Mouse (Mus musculus) myocyte (in vitro differentiated cells): ENCODE measurements at regions not wholly inside any gene's neighbourhood (a gene's known extent, or its start where the extent isn't known, plus 50 kb on each side); places are given as distances from the start of the nearest gene placed in this dataset.

Source experiments
- H3K27me3 ChIP-seq: one replicate; pipeline ENCODE4 v1.6.1; 2011; ENCODE audit not compliant: control insufficient read depth, insufficient read depth, insufficient read length
- H3K36me3 ChIP-seq: one replicate; pipeline ENCODE4 v1.6.1; 2011; ENCODE audit not compliant: control insufficient read depth, insufficient read depth
- H3K4me2 ChIP-seq: one replicate; pipeline ENCODE4 v1.6.1; 2011; ENCODE audit warnings: low read depth, control low read depth
- H3K4me3 ChIP-seq: one replicate; pipeline ENCODE4 v1.5.1; 2011; ENCODE audit warnings: mild to moderate bottlenecking, control low read depth, moderate library complexity
- H3K79me2 ChIP-seq: one replicate; pipeline ENCODE4 v1.6.1; 2011; ENCODE audit not compliant: control insufficient read depth, insufficient read depth
- H3ac ChIP-seq: one replicate; pipeline ENCODE4 v1.6.1; 2011; ENCODE audit not compliant: control insufficient read depth, insufficient read length
- CEBPB ChIP-seq: IDR thresholded peaks from 2 replicates; pipeline ENCODE4 v1.6.1; 2011; ENCODE audit warnings: mild to moderate bottlenecking, moderate library complexity; ENCODE audit not compliant: poor library complexity, insufficient read depth, severe bottlenecking
- E2F4 ChIP-seq: IDR thresholded peaks from one replicate; pipeline ENCODE4 v1.6.1; 2011; ENCODE audit warnings: mild to moderate bottlenecking, control low read depth, moderate library complexity; ENCODE audit not compliant: insufficient read depth
- MAX ChIP-seq: IDR thresholded peaks from one replicate; pipeline ENCODE4 v1.6.1; 2011; ENCODE audit warnings: low read depth, mild to moderate bottlenecking, control low read depth
- MYOD1 ChIP-seq, 3 experiments: IDR thresholded peaks; one replicate each; pipeline ENCODE4 v1.6.1; 2011; ENCODE audit warnings: control low read depth in 2 of 3, low read depth in 2 of 3, mild to moderate bottlenecking in 2 of 3, moderate library complexity in 1 of 3; ENCODE audit not compliant: insufficient read length in 2 of 3, control insufficient read depth in 1 of 3
- MYOG ChIP-seq, 3 experiments: IDR thresholded peaks; one replicate each; pipeline ENCODE4 v1.6.1; 2011; ENCODE audit warnings: control low read depth in 2 of 3, low read depth in 2 of 3, mild to moderate bottlenecking in 2 of 3; ENCODE audit not compliant: insufficient read length in 2 of 3, control insufficient read depth in 1 of 3, insufficient read depth in 1 of 3
- POLR2A ChIP-seq: IDR thresholded peaks from one replicate; pipeline ENCODE4 v1.6.1; 2011; ENCODE audit warnings: low read depth, mild to moderate bottlenecking, control low read depth, moderate library complexity; ENCODE audit not compliant: insufficient read length
- POLR2AphosphoS2 ChIP-seq: IDR thresholded peaks from one replicate; pipeline ENCODE4 v1.6.1; 2011; ENCODE audit warnings: low read depth, control low read depth; ENCODE audit not compliant: insufficient read length
- REST ChIP-seq: IDR thresholded peaks from one replicate; pipeline ENCODE4 v1.6.1; 2011; ENCODE audit warnings: mild to moderate bottlenecking, control low read depth, moderate library complexity; ENCODE audit not compliant: insufficient read depth, insufficient read length
- SRF ChIP-seq: IDR thresholded peaks from one replicate; pipeline ENCODE4 v1.6.1; 2011; ENCODE audit warnings: low read depth; ENCODE audit not compliant: control insufficient read depth, insufficient read length
- TCF12 ChIP-seq: IDR thresholded peaks from one replicate; pipeline ENCODE4 v1.6.1; 2011; ENCODE audit warnings: mild to moderate bottlenecking, control low read depth; ENCODE audit not compliant: poor library complexity, insufficient read depth, severe bottlenecking
- TCF3 ChIP-seq: IDR thresholded peaks from one replicate; pipeline ENCODE4 v1.6.1; 2011; ENCODE audit warnings: low read depth, control low read depth; ENCODE audit not compliant: insufficient read length
- USF1 ChIP-seq: IDR thresholded peaks from one replicate; pipeline ENCODE4 v1.6.1; 2011; ENCODE audit warnings: low read depth, mild to moderate bottlenecking, control low read depth, moderate library complexity

- H3K4me2 ChIP-seq = no peak overlapping the region
- no peak for TF ChIP-seq USF1
- no peak for TF ChIP-seq E2F4
- no peak for TF ChIP-seq MAX
- no peak for TF ChIP-seq CEBPB
- no peak for TF ChIP-seq POLR2A
- TF ChIP-seq SRF = no peak
- no peak for TF ChIP-seq MYOD1 (IDR thresholded peaks at IDR 0.05; ENCODE audit: control insufficient read depth in 1 of 3, insufficient read length in 2 of 3, low read depth in 2 of 3)
- no peak for TF ChIP-seq TCF12
- no peak for TF ChIP-seq TCF3
- no peak for TF ChIP-seq REST
- no peak for TF ChIP-seq MYOG (IDR thresholded peaks at IDR 0.05; ENCODE audit: control insufficient read depth in 1 of 3, insufficient read depth in 1 of 3, insufficient read length in 2 of 3, low read depth in 2 of 3)
- no peak for TF ChIP-seq POLR2AphosphoS2
- H3K79me2 ChIP-seq = no peaks in the 10 kb centered on the region
- no peaks in the 10 kb centered on the region for H3K36me3 ChIP-seq
- H3K4me3 ChIP-seq = no peak overlapping the region
- H3K27me3 ChIP-seq = no peaks in the 10 kb centered on the region
- no peak overlapping the region for H3ac ChIP-seq
Observed at GRCm38 (mm10) chr14:99733474-99734199, 435.1 kb downstream of the Klf5 start.

GRCm38 (mm10) chr14:99734200-99734567 lies 435.7 kb downstream of the Klf5 start:
- Histone ChIP-seq H3K4me2 (no peak overlapping the region), H3K4me3 (no peak overlapping the region), H3K27me3 (no peaks in the 10 kb centered on the region), H3K36me3 (no peaks in the 10 kb centered on the region), H3K79me2 (no peaks in the 10 kb centered on the region), H3ac (no peak overlapping the region)
- TF ChIP-seq CEBPB = no peak
- TF ChIP-seq E2F4 = no peak
- TF ChIP-seq POLR2AphosphoS2 = no peak
- no peak for TF ChIP-seq TCF12
- no peak for TF ChIP-seq USF1
- TF ChIP-seq MYOD1 (IDR thresholded peaks at IDR 0.05; ENCODE audit: control insufficient read depth in 1 of 3, insufficient read length in 2 of 3, low read depth in 2 of 3) = no peak
- no peak for TF ChIP-seq TCF3

- Histone ChIP-seq H3K27me3 (no peaks in the 10 kb centered on the region), H3ac (no peak overlapping the region), H3K79me2 (no peaks in the 10 kb centered on the region), H3K36me3 (no peaks in the 10 kb centered on the region), H3K4me3 (no peak overlapping the region), H3K4me2 (no peak overlapping the region)
- no peak for TF ChIP-seq POLR2AphosphoS2
- no peak for TF ChIP-seq TCF3
- no peak for TF ChIP-seq POLR2A
- TF ChIP-seq MYOD1 (IDR thresholded peaks at IDR 0.05; ENCODE audit: control insufficient read depth in 1 of 3, insufficient read length in 2 of 3, low read depth in 2 of 3) = no peak
- TF ChIP-seq SRF = no peak
- TF ChIP-seq TCF12 = no peak
- no peak for TF ChIP-seq E2F4
- no peak for TF ChIP-seq MYOG (IDR thresholded peaks at IDR 0.05; ENCODE audit: control insufficient read depth in 1 of 3, insufficient read depth in 1 of 3, insufficient read length in 2 of 3, low read depth in 2 of 3)
- no peak for TF ChIP-seq CEBPB
- no peak for TF ChIP-seq USF1
- TF ChIP-seq MAX = no peak
Observed at GRCm38 (mm10) chr14:99743625-99744297, 445.3 kb downstream of the Klf5 start.

- Histone ChIP-seq H3K4me3 (no peak overlapping the region), H3K79me2 (no peaks in the 10 kb centered on the region), H3K4me2 (peak overlapping the region; percentile 7), H3K36me3 (no peaks in the 10 kb centered on the region), H3ac (no peak overlapping the region), H3K27me3 (no peaks in the 10 kb centered on the region)
- TF ChIP-seq MYOG (IDR thresholded peaks at IDR 0.05; ENCODE audit: control insufficient read depth in 1 of 3, insufficient read depth in 1 of 3, insufficient read length in 2 of 3, low read depth in 2 of 3) (no peak), USF1 (no peak), TCF3 (no peak), CEBPB (no peak), POLR2A (no peak), SRF (no peak)
Observed at GRCm38 (mm10) chr14:99745209-99745608, 446.7 kb downstream of the Klf5 start.

GRCm38 (mm10) chr14:99748166-99748565 lies 449.7 kb downstream of the Klf5 start:
- no peaks in the 10 kb centered on the region for H3K27me3 ChIP-seq
- H3K79me2 ChIP-seq = no peaks in the 10 kb centered on the region
- H3K36me3 ChIP-seq = no peaks in the 10 kb centered on the region
- no peak overlapping the region for H3K4me2 ChIP-seq
- no peak for TF ChIP-seq MAX
- TF ChIP-seq REST = no peak
- no peak overlapping the region for H3ac ChIP-seq
- H3K4me3 ChIP-seq = no peak overlapping the region
